Mouse (Mus musculus): ENCODE measurements around the gene Gapdh. TPM values are rescaled to one million over a fixed set of nuclear protein-coding genes. Genes with fewer than 3 reads are reported as not detected.
"Not testable (repeated sequence)": the region's sequence is repeated elsewhere in the genome, so short reads cannot be mapped to it uniquely, and the experiment has no call there.

The Gapdh gene
- polyA plus RNA-seq, 1 experiment from 2014 or later = 1,606 TPM

DNA sequence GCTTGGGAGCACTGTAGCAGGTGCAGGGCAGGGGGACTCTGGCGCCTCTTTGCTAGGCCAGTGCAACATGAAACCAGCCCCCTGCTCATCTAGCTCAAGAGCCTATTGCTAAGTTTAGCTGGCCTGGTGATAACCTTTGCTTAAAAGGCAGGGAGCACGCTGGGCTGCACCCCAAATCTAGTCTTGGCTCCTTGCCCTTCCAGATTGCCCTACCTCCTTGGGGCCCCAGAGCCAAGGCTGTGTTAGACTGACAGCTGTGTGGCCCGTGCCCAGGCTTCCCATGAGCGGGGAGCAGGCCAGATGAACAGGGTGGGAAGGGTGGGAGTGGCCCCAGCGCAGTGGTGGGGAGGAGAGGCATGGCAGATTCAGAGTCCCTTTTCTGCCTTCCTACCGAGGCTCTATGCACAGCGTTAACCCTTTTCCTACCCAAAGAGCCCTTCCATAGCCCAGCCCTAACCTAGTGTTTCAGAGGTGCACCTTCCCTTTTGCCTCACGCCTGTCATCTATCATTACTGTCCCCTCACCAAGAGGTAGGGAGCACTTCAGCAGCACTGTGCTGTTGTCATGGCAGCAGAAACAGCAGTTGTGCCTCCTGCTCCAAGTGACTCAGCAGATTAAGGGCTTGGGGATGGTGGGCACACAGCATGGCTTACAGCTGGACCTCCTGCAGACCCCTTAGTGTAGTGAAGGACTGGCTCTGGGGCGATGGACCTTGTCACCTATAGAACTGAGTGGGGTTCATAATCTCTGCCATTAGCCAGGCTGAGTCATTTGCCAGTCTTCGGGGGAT, 789 bp upstream of the Gapdh start:
- Histone ChIP-seq H3K27ac (replicated peaks) (peak overlapping the region; percentile 94), H3K4me1 (peaks cover 34% of the 10 kb centered on the region), H3K9ac (0 out of 2 replicates have a peak overlapping the region, but pooled peaks have one; percentile 28), H3K36me3 (peaks cover 59% of the 10 kb centered on the region), H3K4me3 (replicated peaks) (peak overlapping the region; percentile 95), H3K27me3 (no peaks in the 10 kb centered on the region), H3K4me2 (replicated peaks) (peak overlapping the region; percentile 85), H3K9me3 (replicated peaks) (no peaks in the 10 kb centered on the region)
- 19% methylated on average over 10 of the region's 10 CpGs for WGBS
- peak; percentile 48; the same call in 1 of the 2 replicates for ATAC-seq (ENCODE audit: insufficient number of reproducible peaks, low FRiP score, low TSS enrichment, low read depth)

DNA sequence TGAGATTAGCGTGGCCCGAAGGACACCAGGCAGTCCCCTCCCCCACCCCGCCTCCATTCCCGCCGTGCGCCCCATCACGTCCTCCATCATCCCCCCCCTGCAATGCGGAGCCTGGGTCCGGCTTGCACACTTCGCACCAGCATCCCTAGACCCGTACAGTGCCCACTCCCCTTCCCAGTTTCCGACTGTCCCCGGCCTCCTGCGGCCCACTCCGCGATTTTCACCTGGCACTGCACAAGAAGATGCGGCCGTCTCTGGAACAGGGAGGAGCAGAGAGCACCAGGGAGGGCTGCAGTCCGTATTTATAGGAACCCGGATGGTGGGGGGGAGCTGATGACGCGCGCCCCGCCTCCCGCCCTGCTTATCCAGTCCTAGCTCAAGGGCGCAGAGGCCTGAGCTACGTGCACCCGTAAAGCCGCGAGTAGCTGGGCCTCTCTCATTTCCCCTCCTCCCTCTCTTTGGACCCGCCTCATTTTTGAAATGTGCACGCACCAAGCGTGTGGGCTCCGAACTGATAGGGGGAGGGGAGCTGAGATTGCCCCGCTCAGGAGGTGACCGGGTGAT, 857 bp downstream of the Gapdh start:
- ATAC-seq (ENCODE audit: insufficient number of reproducible peaks, low FRiP score, low TSS enrichment, low read depth) = peak; percentile 91
- Histone ChIP-seq H3K4me3 (replicated peaks) (peak overlapping the region; percentile 95), H3K4me1 (peaks cover 47% of the 10 kb centered on the region), H3K27me3 (no peaks in the 10 kb centered on the region), H3K4me2 (replicated peaks) (peak overlapping the region; percentile 85), H3K27ac (replicated peaks) (peak overlapping the region; percentile 94), H3K36me3 (peaks cover 54% of the 10 kb centered on the region), H3K9me3 (replicated peaks) (no peaks in the 10 kb centered on the region), H3K9ac (peak overlapping the region; percentile 91)
- WGBS = 1% methylated on average over 36 of the region's 36 CpGs

DNA sequence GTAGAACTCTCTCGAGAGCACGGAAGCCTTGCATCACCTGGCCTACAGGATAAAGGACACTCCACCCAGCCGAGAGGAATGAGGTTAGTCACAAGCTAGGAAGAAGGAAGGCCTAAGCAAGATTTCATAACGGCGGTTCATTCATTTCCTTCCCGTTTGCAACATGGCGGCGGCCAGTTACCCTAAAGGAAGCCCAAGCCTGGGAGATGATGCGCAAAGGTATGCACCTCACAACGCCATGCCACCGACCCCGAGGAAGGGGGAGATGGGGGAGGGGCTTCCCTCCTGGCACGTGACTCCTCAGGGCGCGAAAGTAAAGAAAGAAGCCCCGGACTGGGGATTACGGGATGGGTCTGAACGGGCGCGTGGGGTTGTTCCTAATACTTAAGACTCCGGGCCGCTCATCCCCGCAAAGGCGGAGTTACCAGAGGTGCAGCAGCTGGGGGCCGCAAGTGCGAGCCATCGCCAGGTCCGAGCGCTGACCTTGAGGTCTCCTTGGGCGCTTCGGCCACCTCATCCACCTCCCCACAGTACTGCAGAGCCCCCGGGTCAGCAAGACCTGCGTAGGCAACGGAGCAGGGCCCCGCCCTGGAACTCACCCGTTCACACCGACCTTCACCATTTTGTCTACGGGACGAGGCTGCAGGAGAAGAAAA, 1.5 kb downstream of the Gapdh start:
- Histone ChIP-seq H3K27me3 (no peaks in the 10 kb centered on the region), H3K9ac (peak overlapping the region; percentile 91), H3K4me1 (peaks cover 53% of the 10 kb centered on the region), H3K9me3 (replicated peaks) (no peaks in the 10 kb centered on the region), H3K27ac (replicated peaks) (peak overlapping the region; percentile 94), H3K4me2 (replicated peaks) (peak overlapping the region; percentile 85), H3K36me3 (peaks cover 54% of the 10 kb centered on the region), H3K4me3 (replicated peaks) (peak overlapping the region; percentile 95)
- ATAC-seq (ENCODE audit: insufficient number of reproducible peaks, low FRiP score, low TSS enrichment, low read depth) = no peak
- under 1% methylated on average over 39 of the region's 39 CpGs for WGBS

DNA sequence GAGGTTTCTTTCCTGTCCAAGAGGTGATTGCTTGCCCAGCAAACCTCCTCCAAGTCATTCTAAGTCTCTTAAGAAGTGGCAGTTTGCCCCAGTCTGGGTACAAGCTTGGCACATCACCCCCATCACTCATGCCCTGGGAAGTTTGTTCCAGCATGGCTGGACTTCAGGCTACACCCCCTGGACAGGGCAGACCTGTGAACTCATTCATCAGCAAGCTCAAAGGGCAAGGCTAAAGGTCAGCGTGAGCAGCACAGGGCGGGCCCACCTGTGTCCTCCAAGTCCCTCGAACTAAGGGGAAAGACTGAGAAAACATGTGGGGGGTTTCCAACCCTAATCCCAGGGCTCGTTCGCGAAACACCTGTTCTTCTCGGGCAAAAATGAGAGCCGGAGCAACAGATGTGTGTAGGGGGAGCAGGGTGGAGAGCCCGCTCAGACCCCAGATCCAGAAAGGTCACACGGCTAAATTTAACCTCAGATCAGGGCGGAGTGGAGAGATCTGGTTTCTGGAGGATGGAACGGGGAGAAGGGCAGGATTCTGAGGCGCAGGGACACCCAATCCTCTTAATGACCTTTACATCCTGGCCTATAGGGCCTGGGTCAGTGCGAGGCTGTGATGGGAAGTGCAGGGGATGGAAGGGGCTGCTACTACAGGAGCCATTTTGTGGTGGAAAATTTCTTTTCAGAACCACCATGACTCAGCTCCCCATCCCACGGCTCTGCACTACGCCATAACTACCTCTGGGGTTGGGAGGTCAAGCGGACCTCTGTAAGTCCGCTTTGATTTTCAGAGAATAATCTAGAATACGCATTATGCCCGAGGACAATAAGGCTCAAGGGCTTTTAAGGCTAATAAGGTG, 2.2 kb downstream of the Gapdh start:
- ATAC-seq (ENCODE audit: insufficient number of reproducible peaks, low FRiP score, low TSS enrichment, low read depth) = no peak
- Histone ChIP-seq H3K36me3 (peaks cover 54% of the 10 kb centered on the region), H3K27ac (replicated peaks) (peak overlapping the region; percentile 94), H3K4me1 (peaks cover 53% of the 10 kb centered on the region), H3K9me3 (replicated peaks) (no peaks in the 10 kb centered on the region), H3K9ac (peak overlapping the region; percentile 91), H3K4me2 (replicated peaks) (peak overlapping the region; percentile 85), H3K4me3 (replicated peaks) (peak overlapping the region; percentile 95), H3K27me3 (no peaks in the 10 kb centered on the region)
- 3% methylated on average over 20 of the region's 20 CpGs for WGBS

DNA sequence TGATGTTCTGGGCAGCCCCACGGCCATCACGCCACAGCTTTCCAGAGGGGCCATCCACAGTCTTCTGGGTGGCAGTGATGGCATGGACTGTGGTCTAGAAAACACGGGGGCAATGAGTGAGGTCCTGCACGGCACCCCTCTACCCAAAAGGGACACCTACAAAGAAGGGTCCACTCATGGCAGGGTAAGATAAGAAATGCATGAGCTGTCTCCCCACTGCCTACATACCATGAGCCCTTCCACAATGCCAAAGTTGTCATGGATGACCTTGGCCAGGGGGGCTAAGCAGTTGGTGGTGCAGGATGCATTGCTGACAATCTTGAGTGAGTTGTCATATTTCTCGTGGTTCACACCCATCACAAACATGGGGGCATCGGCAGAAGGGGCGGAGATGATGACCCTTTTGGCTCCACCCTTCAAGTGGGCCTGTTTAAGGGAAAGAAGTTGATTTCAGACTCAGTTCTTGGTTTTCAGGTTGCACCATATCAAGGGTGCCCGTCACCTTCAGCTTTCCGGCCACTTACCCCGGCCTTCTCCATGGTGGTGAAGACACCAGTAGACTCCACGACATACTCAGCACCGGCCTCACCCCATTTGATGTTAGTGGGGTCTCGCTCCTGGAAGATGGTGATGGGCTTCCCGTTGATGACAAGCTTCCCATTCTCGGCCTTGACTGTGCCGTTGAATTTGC, 3.5 kb downstream of the Gapdh start:
- H3K4me3 ChIP-seq (replicated peaks); H3K4me2 ChIP-seq (replicated peaks): not testable (repeated sequence)

DNA sequence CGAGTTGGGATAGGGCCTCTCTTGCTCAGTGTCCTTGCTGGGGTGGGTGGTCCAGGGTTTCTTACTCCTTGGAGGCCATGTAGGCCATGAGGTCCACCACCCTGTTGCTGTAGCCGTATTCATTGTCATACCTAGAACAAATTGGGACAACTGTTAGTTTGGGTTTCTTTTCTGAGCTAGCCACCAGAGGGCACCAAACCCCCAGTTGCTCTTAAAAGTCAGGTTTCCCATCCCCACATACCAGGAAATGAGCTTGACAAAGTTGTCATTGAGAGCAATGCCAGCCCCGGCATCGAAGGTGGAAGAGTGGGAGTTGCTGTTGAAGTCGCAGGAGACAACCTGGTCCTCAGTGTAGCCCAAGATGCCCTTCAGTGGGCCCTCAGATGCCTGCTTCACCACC, 4.3 kb downstream of the Gapdh start:
- 10% methylated on average over 4 of the region's 5 CpGs for WGBS
- not testable (repeated sequence) for H3K27me3 ChIP-seq; ATAC-seq (ENCODE audit: insufficient number of reproducible peaks, low FRiP score, low TSS enrichment, low read depth); H3K9ac ChIP-seq; H3K9me3 ChIP-seq (replicated peaks); H3K27ac ChIP-seq (replicated peaks); H3K4me3 ChIP-seq (replicated peaks); H3K4me2 ChIP-seq (replicated peaks)
- Histone ChIP-seq H3K36me3 (peaks cover 51% of the 10 kb centered on the region), H3K4me1 (peaks cover 47% of the 10 kb centered on the region)

More for the DNA sequence above, 3.5 kb downstream of the Gapdh start:
- H3K27ac ChIP-seq (replicated peaks); H3K27me3 ChIP-seq; H3K9ac ChIP-seq; ATAC-seq (ENCODE audit: insufficient number of reproducible peaks, low FRiP score, low TSS enrichment, low read depth); H3K9me3 ChIP-seq (replicated peaks): not testable (repeated sequence)
- Histone ChIP-seq H3K36me3 (peaks cover 50% of the 10 kb centered on the region), H3K4me1 (peaks cover 51% of the 10 kb centered on the region)
- 68% methylated on average over 13 of the region's 16 CpGs for WGBS

DNA sequence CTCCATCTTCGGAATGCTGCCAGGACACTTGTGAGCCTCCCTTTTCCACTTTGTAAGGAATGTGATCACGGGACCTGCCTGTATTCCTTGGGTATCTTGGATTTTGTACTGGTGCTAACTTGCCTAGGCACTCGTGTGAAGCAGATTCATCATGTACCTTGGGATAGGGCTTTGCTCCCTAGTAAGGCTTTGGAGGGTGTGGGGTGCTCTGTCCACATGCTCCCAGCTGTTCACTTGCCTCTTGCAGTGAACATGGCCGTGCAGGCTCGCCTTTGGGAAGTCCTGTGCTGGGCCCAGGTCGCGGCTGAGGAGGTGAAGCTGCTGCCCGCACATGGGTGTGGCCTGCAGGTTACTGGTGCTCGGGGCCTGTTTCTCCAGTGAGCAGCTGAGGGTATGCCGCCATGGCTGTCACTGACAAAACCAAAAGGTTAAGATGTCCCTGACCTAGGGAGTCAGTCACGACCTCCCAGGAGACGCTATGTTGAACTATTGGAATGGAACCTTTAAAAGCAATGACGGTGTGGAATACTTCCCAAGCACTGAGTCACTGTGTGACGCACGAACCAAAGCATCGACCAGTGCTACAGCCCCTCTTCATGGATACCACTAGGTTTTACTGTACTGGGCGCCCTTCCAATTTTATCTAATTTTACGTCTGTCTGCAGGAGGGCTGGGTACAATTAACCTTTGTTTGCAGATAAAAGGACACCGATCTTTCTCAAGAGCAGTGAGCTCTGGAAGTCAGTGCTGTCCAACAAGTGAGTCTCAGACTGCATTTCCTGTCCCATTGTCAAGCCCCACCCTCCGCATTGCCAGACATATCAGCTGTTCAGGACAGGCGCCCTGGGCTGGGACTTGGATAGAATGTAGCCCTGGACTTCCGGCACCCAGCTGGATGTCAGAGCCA, 5.2 kb downstream of the Gapdh start:
- Histone ChIP-seq H3K4me3 (replicated peaks) (no peak overlapping the region), H3K4me1 (peaks cover 38% of the 10 kb centered on the region), H3K27ac (replicated peaks) (peak overlapping the region; percentile 63), H3K9me3 (replicated peaks) (no peaks in the 10 kb centered on the region), H3K9ac (no peak overlapping the region), H3K4me2 (replicated peaks) (no peak overlapping the region), H3K27me3 (no peaks in the 10 kb centered on the region), H3K36me3 (peaks cover 51% of the 10 kb centered on the region)
- WGBS = 17% methylated on average over 22 of the region's 22 CpGs
- ATAC-seq (ENCODE audit: insufficient number of reproducible peaks, low FRiP score, low TSS enrichment, low read depth) = no peak

DNA sequence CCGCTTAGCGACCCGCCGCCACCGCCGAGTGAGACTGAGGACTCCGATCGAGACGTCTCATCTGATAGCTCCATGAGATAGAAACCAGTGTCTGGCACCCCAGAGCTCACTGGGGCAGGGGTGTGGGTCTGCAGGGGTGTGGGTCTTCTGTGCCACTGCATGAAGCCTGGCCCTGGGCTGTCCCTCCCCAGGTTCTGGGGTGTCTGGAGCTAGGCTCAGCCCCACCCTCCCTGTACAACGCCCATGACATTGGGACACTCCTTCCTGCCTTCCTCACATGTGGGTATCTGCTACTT, 5.8 kb downstream of the Gapdh start:
- no peak overlapping the region for H3K9ac ChIP-seq
- H3K4me2 ChIP-seq (replicated peaks) = no peak overlapping the region
- peak overlapping the region; percentile 63 for H3K27ac ChIP-seq (replicated peaks)
- 57% methylated on average over 10 of the region's 10 CpGs for WGBS
- H3K4me1 ChIP-seq = peaks cover 35% of the 10 kb centered on the region
- H3K4me3 ChIP-seq (replicated peaks) = no peak overlapping the region
- H3K27me3 ChIP-seq = no peaks in the 10 kb centered on the region
- peaks cover 54% of the 10 kb centered on the region for H3K36me3 ChIP-seq
- H3K9me3 ChIP-seq (replicated peaks) = no peaks in the 10 kb centered on the region
- no peak for ATAC-seq (ENCODE audit: insufficient number of reproducible peaks, low FRiP score, low TSS enrichment, low read depth)

DNA sequence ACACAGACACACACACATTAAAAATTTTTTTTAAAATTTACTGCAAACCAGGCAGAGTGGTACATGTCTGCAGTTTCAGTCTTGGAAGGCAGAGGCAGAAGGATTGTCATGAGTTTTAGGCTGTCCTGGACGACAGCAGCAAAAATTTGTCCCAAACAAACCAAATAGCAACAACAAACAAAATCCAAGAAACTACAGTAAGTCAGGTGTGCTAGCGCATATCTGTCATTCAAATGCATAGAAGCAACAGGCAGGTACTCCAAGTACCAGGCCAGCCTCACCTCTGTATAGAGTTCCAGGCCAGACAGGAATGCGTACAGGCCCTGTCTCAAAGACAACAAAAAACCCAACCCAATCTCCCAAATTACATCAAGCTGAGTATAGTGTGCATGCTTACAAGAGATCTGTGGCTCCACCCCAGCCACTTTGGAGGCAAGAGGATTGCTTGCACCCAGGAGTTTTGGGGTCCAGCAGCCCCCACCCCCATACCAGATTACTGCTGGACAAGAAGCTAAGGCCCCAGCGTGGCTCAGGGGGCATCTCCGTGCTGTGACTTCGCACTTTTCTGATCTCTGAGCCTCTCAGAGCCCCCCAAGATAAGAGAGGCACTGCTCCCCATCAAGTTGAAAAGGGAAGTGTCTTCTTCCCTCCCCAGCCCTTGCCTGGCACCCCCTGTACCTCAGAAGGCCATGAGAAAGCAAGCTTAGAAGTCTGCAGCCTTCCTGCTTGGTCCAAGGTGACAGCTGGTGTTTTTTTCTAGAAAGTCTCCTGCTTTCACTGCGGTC, 6.3 kb downstream of the Gapdh start:
- no peak overlapping the region for H3K4me3 ChIP-seq (replicated peaks)
- 78% methylated on average over 7 of the region's 7 CpGs for WGBS
- H3K9ac ChIP-seq = no peak overlapping the region
- H3K27me3 ChIP-seq = no peaks in the 10 kb centered on the region
- peaks cover 35% of the 10 kb centered on the region for H3K4me1 ChIP-seq
- H3K27ac ChIP-seq (replicated peaks) = peak overlapping the region; percentile 63
- no peak for ATAC-seq (ENCODE audit: insufficient number of reproducible peaks, low FRiP score, low TSS enrichment, low read depth)
- peaks cover 54% of the 10 kb centered on the region for H3K36me3 ChIP-seq
- H3K9me3 ChIP-seq (replicated peaks) = no peaks in the 10 kb centered on the region
- H3K4me2 ChIP-seq (replicated peaks) = no peak overlapping the region
